ENCODE assay signal across 9 mouse cellular contexts in the genomic region with DNA sequence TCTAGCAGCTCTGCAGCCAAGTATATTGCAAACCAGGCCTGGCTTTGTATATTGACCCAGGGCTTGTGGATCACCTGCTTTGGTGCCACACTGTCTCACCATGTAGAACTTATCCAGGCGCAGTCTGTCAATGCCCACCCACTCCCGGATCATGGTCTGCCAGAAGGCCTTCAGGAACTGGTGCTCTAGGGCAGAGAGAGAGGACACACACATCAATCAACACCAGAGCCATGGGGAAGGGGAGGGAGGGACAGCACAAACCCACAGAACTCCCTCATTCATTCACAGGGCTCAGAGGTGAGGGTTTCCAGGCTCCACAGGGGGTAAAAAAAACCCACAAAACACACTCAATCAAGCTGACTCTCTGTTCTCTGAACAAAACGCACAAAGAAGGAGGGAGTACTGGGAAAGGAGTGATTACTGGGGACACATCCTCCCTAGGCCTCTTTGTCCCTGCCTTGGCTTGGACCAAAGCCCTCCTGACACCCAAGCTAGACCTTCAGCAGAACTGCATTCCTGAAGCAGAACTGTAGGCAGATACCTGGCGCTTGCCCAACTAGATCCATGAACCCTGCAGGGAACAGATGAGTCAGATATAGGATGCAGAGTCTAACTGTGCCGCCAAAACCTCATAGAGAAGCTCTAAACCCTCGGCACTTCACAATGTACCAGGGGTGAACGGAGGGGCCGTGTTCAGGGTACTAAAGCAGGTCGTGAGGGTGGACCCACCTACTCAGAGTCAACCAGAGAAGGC. TPM values are rescaled to one million over a fixed set of nuclear protein-coding genes. Genes with fewer than 3 reads are reported as not detected.
DNase-seq lines count a peak whose midpoint lies in the region.
"Had no signal": no experiment of that assay in that cellular context is flagged by ENCODE, and none has a peak within 500 bp of the region (broad histone marks: within the 10 kb centered on the region; RNA-seq: fewer than 3 reads in every experiment).

No protein-coding gene starts in this region.

- DNase-seq in cerebellum, postnatal 25 days = peak; percentile 58 to 76
- no peak for DNase-seq in cerebellum, postnatal 4 days (ENCODE audit: low spot score in 2 of 2)
- DNase-seq in Muller cell, postnatal 12 days (ENCODE audit: inconsistent ontology term) = peak; percentile 90
- peak; percentile 77 for DNase-seq in adrenal gland, postnatal 10 days
- peak; percentile 72 for DNase-seq in testis, postnatal 10 days (ENCODE audit: low spot score)
- no peak for DNase-seq in spleen, postnatal 10 days (ENCODE audit: low spot score in 2 of 2)
- no peak for DNase-seq in layer of hippocampus, postnatal 10 days (ENCODE audit: low spot score in 2 of 2)
- DNase-seq: heart, postnatal 10 days; kidney, adult 18-20 months had no signal

RNA-seq across cellular contexts. Expression of a gene that starts 3.6 kb away (rescaled TPM):
- total RNA-seq in adrenal gland, postnatal 10 days (2021) = 100 to 1,000 TPM; 186 to 194 TPM
- total RNA-seq in layer of hippocampus, postnatal 10 days (2021) = 100 to 1,000 TPM; 316 to 337 TPM

RNA-seq across cellular contexts. Expression of a gene that starts 16.3 kb away (rescaled TPM):
- total RNA-seq in adrenal gland, postnatal 10 days (2021) = 100 to 1,000 TPM; 130 to 150 TPM
- total RNA-seq in layer of hippocampus, postnatal 10 days (2021) = 10 to 100 TPM; 37.4 to 38.2 TPM

RNA-seq across cellular contexts. Expression of a gene that starts 55.6 kb away (rescaled TPM):
- 10 to 100 TPM; 26.7 to 27.5 TPM for total RNA-seq in adrenal gland, postnatal 10 days (2021)
- total RNA-seq in layer of hippocampus, postnatal 10 days (2021) = 10 to 100 TPM; 57.3 to 58.6 TPM

RNA-seq across cellular contexts. Expression of a gene that starts 56.9 kb away (rescaled TPM):
- total RNA-seq in adrenal gland, postnatal 10 days (2021) = 100 to 1,000 TPM; 327 to 351 TPM
- total RNA-seq in layer of hippocampus, postnatal 10 days (2021) = 100 to 1,000 TPM; 247 to 258 TPM

Comparison
In these comparisons a context has a peak if more than half of its experiments do, and no peak if none do; other contexts are left out.
1. DNase-seq: peak in cerebellum, postnatal 25 days (2 of 2), Muller cell, postnatal 12 days (single experiment), adrenal gland, postnatal 10 days (single experiment) and testis, postnatal 10 days (single experiment); none in cerebellum, postnatal 4 days (0 of 2), spleen, postnatal 10 days (0 of 2) and layer of hippocampus, postnatal 10 days (0 of 2).